Mouse (Mus musculus): Measurements from ENCODE around the gene Gorasp1. TPM values are rescaled to one million over a fixed set of nuclear protein-coding genes. Genes with fewer than 3 reads are reported as not detected.

Gene Gorasp1
- 30.0 and 30.8 TPM in 2 replicates for polyA plus RNA-seq (2014; fragmentation: Nextera tagmentation; extraction: Ambion mirVana)

DNA sequence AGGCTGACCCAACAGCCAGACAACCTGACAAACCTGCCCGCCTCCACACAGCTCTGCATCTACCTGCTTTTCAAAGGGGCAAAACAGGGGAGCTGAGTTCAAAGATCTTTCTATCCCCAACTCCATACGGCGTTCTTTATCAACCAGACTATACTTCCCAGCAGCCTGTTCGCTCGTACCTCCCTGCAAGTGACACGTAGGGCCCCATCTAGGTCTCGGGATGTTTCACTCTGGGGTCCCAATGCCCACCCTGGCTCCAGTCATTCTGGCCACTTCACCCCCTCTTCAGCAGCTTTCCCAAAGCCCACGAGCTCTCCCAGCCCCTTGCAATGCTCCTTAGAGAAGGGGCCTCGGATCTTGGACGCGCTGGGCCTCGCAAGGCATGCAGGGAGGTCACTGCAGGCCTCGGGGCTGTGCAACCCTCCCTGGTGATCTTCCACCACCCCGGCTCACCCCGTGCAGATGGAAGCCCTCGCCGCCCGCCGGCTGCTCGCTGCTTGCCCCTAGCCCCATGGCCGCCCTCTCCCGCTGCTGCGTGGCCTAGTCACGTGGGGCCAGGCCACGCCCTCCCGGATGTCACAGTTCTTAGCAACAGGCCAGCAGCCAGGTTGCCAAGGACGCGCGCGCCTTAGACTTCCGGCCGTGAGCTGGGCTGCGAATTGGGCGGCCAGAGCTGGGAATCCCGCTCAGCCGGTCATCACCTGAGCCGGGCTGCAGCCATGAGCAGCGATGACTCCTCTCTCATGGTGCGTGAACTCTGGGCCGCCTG, at the start of gene Gorasp1, which contains the start of gene Ttc21a:
Gene Gorasp1, minus strand, starts transcription at position 561 of the 769 bp plus-strand sequence.
Gene Ttc21a, plus strand, starts transcription at position 602 of the 769 bp plus-strand sequence.
- Histone ChIP-seq H3K36me3 (ENCODE audit: insufficient read depth) (peaks cover 9% of the 10 kb centered on the region), H3K4me2 (peak within 1 kb of the TSS; percentile 89), H3K4me3 (ENCODE audit: low read depth, low read length) (peak within 1 kb of the TSS; percentile 73), H3K27ac (ENCODE audit: low read depth) (peak within 1 kb of the TSS; percentile 63; the same call in 1 of the 2 replicates), H3K27me3 (ENCODE audit: insufficient read depth, low read length) (no peaks in the 10 kb centered on the region), H3K9me3 (ENCODE audit: low read depth, low read length) (no peaks in the 10 kb centered on the region), H3K4me1 (ENCODE audit: insufficient read depth) (peaks cover 5% of the 10 kb centered on the region; the same call in 1 of the 2 replicates), H3K9ac (peak within 1 kb of the TSS; percentile 82)
- 2% methylated on average over 40 of the region's 40 CpGs for WGBS
- peak; percentile 99 for DNase-seq
- no peak for TF ChIP-seq CTCF (IDR thresholded peaks at IDR 0.05; ENCODE audit: low read depth)
- peak; percentile 92 for ATAC-seq (ENCODE audit: insufficient read depth)

DNA sequence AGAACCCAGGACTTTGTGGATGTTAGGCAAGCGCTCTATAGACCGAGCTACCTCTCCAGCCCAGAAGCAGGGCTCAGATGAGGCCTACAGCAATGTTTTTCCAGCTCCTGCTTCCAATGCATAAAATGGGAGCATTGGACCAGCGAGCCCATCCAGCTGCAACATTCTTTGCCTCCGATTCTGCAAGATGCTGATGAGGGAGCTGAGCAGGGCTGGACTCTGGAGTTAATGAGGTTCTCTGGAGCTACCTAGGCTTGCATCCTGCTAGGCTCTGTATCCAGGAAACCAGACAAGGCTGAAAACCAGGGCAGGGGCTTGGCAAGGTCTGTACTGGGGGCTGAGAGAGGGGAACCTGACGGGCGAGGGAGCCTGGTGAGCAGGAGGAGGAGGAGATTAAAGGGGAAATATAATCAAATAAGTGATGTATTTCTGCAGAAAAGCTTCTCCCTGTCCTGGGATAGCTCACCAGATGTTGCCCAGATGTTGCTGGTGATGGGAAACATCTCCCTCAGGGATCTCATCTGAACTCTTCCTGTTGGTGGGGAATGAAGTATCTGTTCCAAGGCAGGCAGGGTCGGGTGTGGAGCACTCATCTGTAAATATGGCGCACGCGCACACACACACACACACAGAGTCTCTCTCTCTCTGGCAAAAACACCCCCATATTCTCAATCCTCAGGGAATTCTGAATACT, 48.7 kb upstream of the Gorasp1 start:
- Histone ChIP-seq H3K4me1 (ENCODE audit: insufficient read depth) (peaks cover 20% of the 10 kb centered on the region), H3K4me2 (no peak overlapping the region), H3K9me3 (ENCODE audit: low read depth, low read length) (no peaks in the 10 kb centered on the region), H3K36me3 (ENCODE audit: insufficient read depth) (no peaks in the 10 kb centered on the region), H3K27me3 (ENCODE audit: insufficient read depth, low read length) (no peaks in the 10 kb centered on the region), H3K4me3 (ENCODE audit: low read depth, low read length) (no peak overlapping the region), H3K9ac (no peak overlapping the region), H3K27ac (ENCODE audit: low read depth) (no peak overlapping the region)
- no peak for DNase-seq
- no peak for ATAC-seq (ENCODE audit: insufficient read depth)
- no peak for TF ChIP-seq CTCF (IDR thresholded peaks at IDR 0.05; ENCODE audit: low read depth)
- WGBS: 69% methylated on average over 10 of the region's 10 CpGs

DNA sequence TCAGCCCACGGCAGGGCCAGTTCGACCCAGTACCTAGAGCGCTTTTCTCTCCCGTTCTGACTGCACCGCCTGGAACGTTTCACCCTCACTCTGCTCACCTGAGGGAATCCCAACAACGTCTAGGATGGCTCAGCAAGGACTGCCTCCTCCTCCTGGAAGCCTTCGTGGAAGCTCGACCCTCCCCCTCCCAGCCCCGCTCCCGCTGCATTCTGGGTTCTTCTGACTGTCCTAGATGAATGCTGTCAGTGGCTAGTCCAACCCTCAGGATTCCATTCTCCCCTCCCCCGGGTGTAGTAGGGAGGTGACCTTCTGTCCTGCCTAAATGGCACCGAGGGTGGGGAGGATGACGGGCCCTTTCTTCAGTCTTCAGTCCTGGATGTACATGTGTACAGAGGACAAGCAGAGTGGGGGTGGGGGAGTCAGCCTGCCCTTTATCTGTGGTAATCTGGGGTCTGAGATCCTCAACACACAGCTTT, 47.2 kb upstream of the Gorasp1 start, which contains the start of gene Csrnp1:
Gene Csrnp1, minus strand, starts transcription at position 123 of the 476 bp plus-strand sequence.
- ATAC-seq (ENCODE audit: insufficient read depth) (no peak), DNase-seq (peak; percentile 53)
- Histone ChIP-seq H3K4me3 (ENCODE audit: low read depth, low read length) (peak within 1 kb of the TSS; percentile 80), H3K27me3 (ENCODE audit: insufficient read depth, low read length) (no peaks in the 10 kb centered on the region), H3K4me2 (peak within 1 kb of the TSS; percentile 98), H3K4me1 (ENCODE audit: insufficient read depth) (peaks cover 31% of the 10 kb centered on the region), H3K36me3 (ENCODE audit: insufficient read depth) (no peaks in the 10 kb centered on the region), H3K9ac (peak within 1 kb of the TSS; percentile 71), H3K9me3 (ENCODE audit: low read depth, low read length) (no peaks in the 10 kb centered on the region), H3K27ac (ENCODE audit: low read depth) (peak within 1 kb of the TSS; percentile 51)
- 7% methylated on average over 14 of the region's 14 CpGs for WGBS
- TF ChIP-seq CTCF (IDR thresholded peaks at IDR 0.05; ENCODE audit: low read depth): no peak

DNA sequence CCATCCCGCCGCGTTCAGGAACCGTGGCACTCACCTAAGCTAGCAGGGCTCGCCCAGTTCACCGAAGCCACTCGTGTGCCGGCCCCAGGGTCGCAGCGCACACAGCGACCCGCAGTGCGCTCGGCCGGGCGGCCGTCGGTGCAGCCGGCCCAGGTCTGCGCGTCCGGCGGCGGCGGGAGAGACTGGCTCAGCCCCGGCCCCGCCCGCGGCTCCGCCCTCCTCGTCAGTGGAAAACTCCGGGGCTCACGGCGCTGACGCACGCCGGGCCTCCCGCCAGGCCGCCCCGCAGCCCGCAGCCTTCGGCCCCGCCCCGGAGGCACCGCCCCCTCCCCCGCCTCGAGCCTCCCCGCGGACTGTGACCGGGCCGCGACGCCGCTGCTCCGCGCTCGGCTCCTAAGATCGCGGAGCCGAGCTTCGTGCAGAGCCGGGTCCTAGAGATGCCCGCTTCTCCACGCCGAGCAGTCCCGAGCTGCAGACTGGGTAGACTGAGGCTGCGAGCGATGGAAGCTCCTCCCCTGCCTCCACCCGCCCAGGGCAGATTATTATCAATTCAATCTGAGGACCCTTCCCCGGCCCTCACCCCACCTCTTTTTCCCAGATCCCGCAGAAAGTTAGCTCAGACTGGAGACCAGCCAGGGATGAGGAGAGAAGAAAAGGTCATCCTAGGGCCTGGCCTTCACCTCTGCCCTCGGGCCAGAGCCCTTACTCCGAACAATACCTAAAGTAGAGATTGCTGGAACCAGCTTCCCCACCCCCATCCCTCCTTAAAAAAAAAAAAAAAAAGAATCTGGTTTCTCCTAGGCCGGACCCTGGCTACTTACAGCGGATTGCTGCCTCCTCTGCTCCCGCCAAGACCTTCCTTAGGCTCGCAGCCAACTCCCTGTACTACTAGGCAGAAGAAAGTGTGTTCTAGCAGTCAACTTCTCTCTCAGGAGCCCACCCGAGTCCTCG, 46.5 kb upstream of the Gorasp1 start:
- Histone ChIP-seq H3K27me3 (ENCODE audit: insufficient read depth, low read length) (no peaks in the 10 kb centered on the region), H3K9me3 (ENCODE audit: low read depth, low read length) (no peaks in the 10 kb centered on the region), H3K4me2 (peak overlapping the region; percentile 98), H3K4me1 (ENCODE audit: insufficient read depth) (peaks cover 37% of the 10 kb centered on the region), H3K36me3 (ENCODE audit: insufficient read depth) (no peaks in the 10 kb centered on the region), H3K27ac (ENCODE audit: low read depth) (peak overlapping the region; percentile 51), H3K9ac (peak overlapping the region; percentile 71), H3K4me3 (ENCODE audit: low read depth, low read length) (peak overlapping the region; percentile 80)
- DNase-seq (peak; percentile 94), ATAC-seq (ENCODE audit: insufficient read depth) (peak; percentile 59)
- WGBS: under 1% methylated on average over 74 of the region's 79 CpGs
- TF ChIP-seq CTCF (IDR thresholded peaks at IDR 0.05; ENCODE audit: low read depth): no peak

DNA sequence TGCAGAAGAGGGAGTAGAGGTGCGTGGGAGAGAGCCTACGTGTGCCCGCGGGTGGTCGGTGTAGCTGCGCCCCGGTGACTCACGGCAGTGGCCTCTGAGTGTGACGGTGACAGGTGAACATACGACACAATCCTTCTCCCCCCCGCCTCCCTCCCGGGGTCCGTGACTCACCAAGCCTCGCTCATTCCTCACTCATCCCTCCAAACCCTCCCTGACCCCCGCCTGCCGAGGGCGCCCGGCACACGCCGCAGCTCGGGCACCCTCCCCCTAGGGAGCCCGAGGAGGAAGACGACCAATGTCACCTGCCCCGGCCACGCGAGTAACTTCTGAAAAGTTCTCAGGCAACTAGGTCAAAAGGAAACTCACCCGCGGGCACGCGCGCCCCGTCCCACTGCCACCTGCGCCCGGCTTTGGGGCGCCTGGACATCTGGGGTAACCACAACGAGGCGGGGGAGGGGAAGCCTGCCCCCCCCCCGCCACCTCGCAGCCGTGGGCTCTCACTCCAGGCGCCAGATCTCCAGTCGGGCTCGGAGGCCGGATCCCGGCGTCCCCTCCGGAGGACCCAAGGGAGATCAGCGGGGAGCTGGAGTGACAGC, 45.7 kb upstream of the Gorasp1 start:
- Histone ChIP-seq H3K4me2 (peak overlapping the region; percentile 98), H3K9ac (peak overlapping the region; percentile 71), H3K9me3 (ENCODE audit: low read depth, low read length) (no peaks in the 10 kb centered on the region), H3K27me3 (ENCODE audit: insufficient read depth, low read length) (no peaks in the 10 kb centered on the region), H3K4me1 (ENCODE audit: insufficient read depth) (peaks cover 45% of the 10 kb centered on the region), H3K4me3 (ENCODE audit: low read depth, low read length) (peak overlapping the region; percentile 80), H3K36me3 (ENCODE audit: insufficient read depth) (no peaks in the 10 kb centered on the region), H3K27ac (ENCODE audit: low read depth) (peak overlapping the region; percentile 98)
- under 1% methylated on average over 45 of the region's 48 CpGs for WGBS
- no peak for TF ChIP-seq CTCF (IDR thresholded peaks at IDR 0.05; ENCODE audit: low read depth)
- ATAC-seq (ENCODE audit: insufficient read depth) (no peak), DNase-seq (no peak)

DNA sequence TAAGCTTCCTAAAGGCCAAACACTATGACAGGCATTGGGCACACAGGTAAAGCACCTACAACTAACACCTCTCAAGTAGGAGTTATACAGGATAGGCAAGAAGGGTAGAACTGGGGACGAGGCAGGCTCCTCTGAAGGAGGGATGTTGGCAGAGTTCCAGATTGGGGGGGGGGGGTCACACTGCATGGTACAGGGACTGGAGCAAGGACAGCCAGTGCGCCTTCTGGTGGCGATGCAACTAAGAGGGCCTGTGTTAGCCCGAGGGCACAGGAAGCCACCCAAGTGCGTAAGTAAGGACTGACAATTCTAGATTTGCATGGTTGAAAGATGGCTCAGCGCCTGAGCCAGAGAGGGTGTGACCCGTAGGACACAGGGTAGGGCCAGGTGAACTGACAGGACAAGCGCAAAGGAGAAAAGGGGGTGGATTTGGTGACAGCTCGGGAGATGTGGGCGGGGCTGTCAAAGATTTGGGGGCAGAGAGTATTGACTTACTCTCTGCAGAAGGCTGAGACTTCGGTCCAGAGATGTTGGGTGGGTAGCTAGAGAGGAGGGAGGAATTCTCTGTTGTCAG, 45.0 kb upstream of the Gorasp1 start:
- DNase-seq (peak; percentile 77), ATAC-seq (ENCODE audit: insufficient read depth) (peak; percentile 41)
- peak overlapping the region; percentile 71 for H3K9ac ChIP-seq
- H3K9me3 ChIP-seq (ENCODE audit: low read depth, low read length): no peaks in the 10 kb centered on the region
- TF ChIP-seq CTCF (IDR thresholded peaks at IDR 0.05; ENCODE audit: low read depth): peak; percentile 68
- no peaks in the 10 kb centered on the region for H3K27me3 ChIP-seq (ENCODE audit: insufficient read depth, low read length)
- peak overlapping the region; percentile 80 for H3K4me3 ChIP-seq (ENCODE audit: low read depth, low read length)
- H3K4me2 ChIP-seq: peak overlapping the region; percentile 98
- under 1% methylated on average over 11 of the region's 11 CpGs for WGBS
- peak overlapping the region; percentile 98 for H3K27ac ChIP-seq (ENCODE audit: low read depth)
- H3K36me3 ChIP-seq (ENCODE audit: insufficient read depth): no peaks in the 10 kb centered on the region
- peaks cover 52% of the 10 kb centered on the region for H3K4me1 ChIP-seq (ENCODE audit: insufficient read depth)

Data from lung, embryonic 14.5 days (tissue).